Mouse (Mus musculus) lung, postnatal 10 days (tissue): ENCODE measurements around the gene Prl3a1.

Source experiments
- DNase-seq: peaks from one replicate; pipeline ENCODE4 v3.0.0; 2021

Gene Prl3a1

DNA sequence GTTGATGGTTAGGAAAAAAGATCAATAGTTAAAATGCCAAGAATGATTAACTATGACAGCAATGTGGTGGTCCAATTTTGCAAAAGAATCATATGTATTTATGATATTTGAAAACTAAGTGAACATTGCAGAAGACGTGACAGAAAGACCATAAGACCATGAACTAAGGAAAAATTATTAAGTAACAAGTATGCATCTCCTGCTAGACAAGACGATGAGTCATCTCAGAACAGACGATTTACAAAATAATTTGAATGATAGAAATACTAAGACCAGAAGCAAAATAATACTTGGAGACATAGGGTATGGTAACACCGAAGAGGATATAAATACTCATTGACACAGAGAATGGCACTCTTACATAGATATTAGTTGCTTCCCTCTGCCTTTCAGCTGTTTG, at the start of gene Prl3a1:
Prl3a1 (plus strand) TSS at position 301 of the 400 bp plus-strand sequence.
- no peak for DNase-seq

DNA sequence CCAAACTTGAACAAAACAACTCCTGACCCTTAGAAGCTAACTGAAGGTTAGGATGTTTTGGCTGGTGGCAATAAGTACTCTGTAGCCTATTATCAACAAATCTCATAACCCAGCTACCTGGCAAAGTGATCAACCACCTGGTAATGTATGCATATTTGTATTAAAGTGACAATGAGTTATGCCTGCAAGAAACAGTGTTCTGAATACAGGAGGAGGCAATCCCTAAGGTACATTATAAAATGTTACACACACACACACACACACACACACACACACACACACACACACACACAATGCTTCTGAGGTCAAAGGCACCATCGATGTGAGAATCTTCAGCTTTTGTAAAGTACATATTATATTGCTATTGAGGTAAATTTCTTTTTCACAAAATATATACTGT, 17.7 kb upstream of the Prl3a1 start, which contains the start of gene Prl3b1:
Prl3b1 (plus strand) TSS at position 301 of the 400 bp plus-strand sequence.
- no peak for DNase-seq

DNA sequence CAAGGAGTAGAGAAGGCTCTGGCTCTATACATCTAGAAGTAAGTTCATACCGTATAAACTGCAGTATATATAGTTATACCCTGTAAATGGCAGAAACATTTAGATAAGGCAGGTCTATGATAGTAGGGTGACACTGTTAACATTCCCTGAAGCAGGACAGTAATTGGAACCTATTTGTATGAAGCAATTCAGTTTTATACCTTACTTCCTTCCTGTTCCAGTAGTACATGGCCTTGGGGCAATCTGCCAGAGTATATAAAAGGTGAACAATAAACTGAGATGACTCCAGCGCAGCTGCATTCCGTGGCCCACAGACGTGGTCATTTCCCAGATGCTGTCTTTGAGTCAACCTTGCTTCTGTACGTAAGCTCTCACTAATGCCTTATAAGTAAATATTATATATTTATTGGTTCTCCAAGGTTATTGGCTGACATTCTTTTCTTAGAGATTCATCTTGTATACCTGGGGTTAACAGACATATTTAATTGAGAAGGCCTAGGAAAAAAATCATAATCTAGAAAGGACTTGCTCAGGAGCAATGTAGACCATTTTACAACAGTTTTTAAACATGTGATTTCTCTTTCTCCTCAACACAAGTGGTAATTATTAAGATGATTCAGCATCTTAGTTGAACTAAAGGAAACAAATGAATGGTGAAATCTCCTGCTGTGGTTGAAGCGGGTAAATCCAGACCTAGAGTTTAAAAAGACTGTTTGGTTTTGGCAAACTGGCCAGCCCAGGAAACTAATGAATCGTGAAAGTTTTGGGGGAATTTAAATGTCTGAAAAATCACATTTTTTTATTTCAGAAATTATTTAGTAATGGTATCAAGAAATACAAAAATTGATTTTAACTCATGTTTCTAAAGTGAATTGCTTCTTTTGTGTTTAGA, 53.3 kb downstream of the Prl3a1 start, which contains the start of gene Prl6a1:
Prl6a1 (plus strand) TSS at position 294 of the 892 bp plus-strand sequence.
- no peak for DNase-seq
